Mouse (Mus musculus) stomach, postnatal 0 days (tissue): Measurements from ENCODE around the gene Pik3c2b. TPM values are rescaled to one million over a fixed set of nuclear protein-coding genes. Genes with fewer than 3 reads are reported as not detected.

Experiments
- ATAC-seq: fragments of 200-750 bp; cut with Nextera tagmentation; 2 replicates; pipeline ENCODE4 v1.8.0; 2017; ENCODE audit not compliant: low FRiP score, low TSS enrichment
- DNase-seq: peaks from one replicate; pipeline ENCODE4 v3.0.0-alpha.2; 2016; ENCODE audit warnings: low spot score
- H3K27ac ChIP-seq: fragments of 300-500 bp; sonication (generic); replicated peaks from 2 replicates; pipeline ENCODE4 v1.5.1; 2014; ENCODE audit warnings: mild to moderate bottlenecking, control low read depth
- H3K27me3 ChIP-seq: fragments of 300-500 bp; sonication (generic); 2 replicates; pipeline ENCODE4 v1.6.1; 2014; ENCODE audit warnings: low read length; ENCODE audit not compliant: control insufficient read depth, insufficient read depth
- H3K36me3 ChIP-seq: fragments of 300-500 bp; sonication (generic); 2 replicates; pipeline ENCODE4 v1.6.1; 2014; ENCODE audit warnings: low read length, mixed read lengths; ENCODE audit not compliant: control insufficient read depth, insufficient read depth
- H3K4me1 ChIP-seq: fragments of 300-500 bp; sonication (generic); replicated peaks from 2 replicates; pipeline ENCODE4 v1.6.1; 2014; ENCODE audit warnings: antibody characterized with exemption; ENCODE audit not compliant: control insufficient read depth, insufficient read depth
- H3K4me2 ChIP-seq: fragments of 300-500 bp; sonication (generic); replicated peaks from 2 replicates; pipeline ENCODE4 v1.6.1; 2014; ENCODE audit warnings: low read depth, mild to moderate bottlenecking, control low read depth, moderate library complexity
- H3K4me3 ChIP-seq: fragments of 300-500 bp; sonication (generic); 2 replicates; pipeline ENCODE4 v1.5.1; 2014; ENCODE audit warnings: low read depth, low read length, control low read depth
- H3K9ac ChIP-seq: fragments of 300-500 bp; sonication (generic); 2 replicates; pipeline ENCODE4 v1.6.1; 2014; ENCODE audit warnings: mild to moderate bottlenecking, low read length, control low read depth, mixed read lengths
- H3K9me3 ChIP-seq: fragments of 300-500 bp; sonication (generic); 2 replicates; pipeline ENCODE4 v1.6.1; 2016; ENCODE audit warnings: low read length; ENCODE audit not compliant: control insufficient read depth
- CTCF ChIP-seq: IDR thresholded peaks from 2 replicates; pipeline ENCODE4 v1.5.1; 2016; ENCODE audit warnings: antibody characterized with exemption, low read depth, mild to moderate bottlenecking, moderate library complexity
- EP300 ChIP-seq: optimal IDR thresholded peaks from 2 replicates; pipeline ENCODE3; 2016; ENCODE audit warnings: antibody characterized with exemption
- WGBS: fragments of 180-500 bp; shearing (Covaris S2); extraction: QIAGEN DNeasy Blood & Tissue Kit; methylation state at CpG from one replicate; pipeline ENCODE4 v1.1.7; 2014; 5-methylcytosine and 5-hydroxymethylcytosine counted together
- polyA plus RNA-seq: library from polyadenylated mRNA; unstranded; fragments of >200 nt; fragmentation: Nextera tagmentation; extraction: Ambion mirVana; gene quantifications from 2 replicates; pipeline ENCODE4 v1.2.1, GENCODE M21; 2015

Pik3c2b gene
- polyA plus RNA-seq, 1 experiment from 2014 or later, result 4.2 TPM

- H3K4me3 ChIP-seq, result peak overlapping the region; percentile 99
- peak overlapping the region; percentile 96 for H3K4me2 ChIP-seq
- peaks cover 11% of the 10 kb centered on the region; the same call in 1 of the 2 replicates for H3K36me3 ChIP-seq
- no peak for ATAC-seq
- H3K9ac ChIP-seq, result peak overlapping the region; percentile 99
- no peaks in the 10 kb centered on the region for H3K27me3 ChIP-seq
- DNase-seq, result peak; percentile 33
- TF ChIP-seq EP300, result no peak
- H3K9me3 ChIP-seq, result no peaks in the 10 kb centered on the region
- no peaks in the 10 kb centered on the region for H3K4me1 ChIP-seq
- WGBS, result 3% methylated on average over 4 of the region's 4 CpGs
- peak overlapping the region; percentile 70 for H3K27ac ChIP-seq
Observed at GRCm38 (mm10) chr1:133134071-133134470, 88.6 kb downstream of the Pik3c2b start.

GRCm38 (mm10) chr1:133134881-133135280 lies 89.4 kb downstream of the Pik3c2b start:
- H3K27me3 ChIP-seq, result no peaks in the 10 kb centered on the region
- no peaks in the 10 kb centered on the region for H3K9me3 ChIP-seq
- peaks cover 16% of the 10 kb centered on the region for H3K36me3 ChIP-seq
- H3K27ac ChIP-seq, result no peak overlapping the region
- H3K4me2 ChIP-seq, result peak overlapping the region; percentile 96
- 8% methylated on average over 4 of the region's 4 CpGs for WGBS
- H3K9ac ChIP-seq, result peak overlapping the region; percentile 54; the same call in 1 of the 2 replicates
- peak overlapping the region; percentile 99 for H3K4me3 ChIP-seq
- H3K4me1 ChIP-seq, result no peaks in the 10 kb centered on the region
- no peak for ATAC-seq
- DNase-seq, result no peak
- no peak for TF ChIP-seq EP300
- TF ChIP-seq CTCF, result no peak

GRCm38 (mm10) chr1:133135808-133136207 lies 90.3 kb downstream of the Pik3c2b start:
- Histone ChIP-seq H3K4me2 (peak overlapping the region; percentile 96), H3K36me3 (peaks cover 17% of the 10 kb centered on the region), H3K27ac (no peak overlapping the region), H3K4me1 (no peaks in the 10 kb centered on the region), H3K27me3 (no peaks in the 10 kb centered on the region), H3K4me3 (peak overlapping the region; percentile 18), H3K9ac (peak overlapping the region; percentile 41; the same call in 1 of the 2 replicates), H3K9me3 (no peaks in the 10 kb centered on the region)
- TF ChIP-seq EP300 (no peak), CTCF (no peak)
- WGBS, result 36% methylated on average over 5 of the region's 5 CpGs
- DNase-seq (no peak), ATAC-seq (no peak)

- 71% methylated on average over 1 of the region's 1 CpGs for WGBS
- no peak overlapping the region for H3K4me3 ChIP-seq
- H3K4me1 ChIP-seq, result no peaks in the 10 kb centered on the region
- TF ChIP-seq EP300, result no peak
- no peak for TF ChIP-seq CTCF
- ATAC-seq, result no peak
- no peaks in the 10 kb centered on the region for H3K27me3 ChIP-seq
- no peak overlapping the region for H3K4me2 ChIP-seq
- no peak overlapping the region for H3K9ac ChIP-seq
- no peak for DNase-seq
- peaks cover 19% of the 10 kb centered on the region for H3K36me3 ChIP-seq
- no peak overlapping the region for H3K27ac ChIP-seq
- no peaks in the 10 kb centered on the region for H3K9me3 ChIP-seq
Observed at GRCm38 (mm10) chr1:133138401-133138800, 92.9 kb downstream of the Pik3c2b start.

GRCm38 (mm10) chr1:133146014-133147009 lies 100.8 kb downstream of the Pik3c2b start:
- Histone ChIP-seq H3K27ac (peak overlapping the region; percentile 76), H3K4me1 (no peaks in the 10 kb centered on the region), H3K27me3 (no peaks in the 10 kb centered on the region), H3K9me3 (no peaks in the 10 kb centered on the region), H3K36me3 (no peaks in the 10 kb centered on the region), H3K4me3 (no peak overlapping the region), H3K9ac (no peak overlapping the region), H3K4me2 (0 out of 2 replicates have a peak overlapping the region, but pooled peaks have one; percentile 14)
- 46% methylated on average over 22 of the region's 22 CpGs for WGBS
- TF ChIP-seq EP300 (no peak), CTCF (peak; percentile 95)
- DNase-seq (peak; percentile 75), ATAC-seq (peak; percentile 92)

DNA sequence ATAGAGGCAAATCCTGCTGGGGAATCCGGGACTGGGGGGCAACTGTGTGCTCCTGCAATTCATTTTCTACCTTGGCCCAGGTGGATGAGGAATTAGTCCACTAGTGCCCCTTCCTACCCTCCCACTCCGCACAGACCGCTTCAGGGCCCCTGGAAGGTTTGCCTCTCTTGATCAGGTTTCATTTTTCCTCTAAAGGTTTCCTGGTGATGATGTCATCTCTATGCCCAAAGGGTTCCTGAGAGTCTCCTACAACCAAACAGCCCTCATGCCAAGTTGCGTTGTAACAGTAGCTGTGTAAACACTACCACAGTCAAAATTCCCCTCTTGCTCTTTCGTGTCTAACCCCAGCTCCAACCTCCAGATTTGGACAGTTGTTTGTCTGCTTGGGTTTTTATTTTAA lies 101.9 kb downstream of the Pik3c2b start:
- no peak overlapping the region for H3K9ac ChIP-seq
- H3K9me3 ChIP-seq, result no peaks in the 10 kb centered on the region
- peak; percentile 14; the same call in 1 of the 2 replicates for ATAC-seq
- no peak overlapping the region for H3K4me2 ChIP-seq
- no peaks in the 10 kb centered on the region for H3K36me3 ChIP-seq
- H3K27me3 ChIP-seq, result no peaks in the 10 kb centered on the region
- no peak for DNase-seq
- 67% methylated on average over 5 of the region's 5 CpGs for WGBS
- H3K27ac ChIP-seq, result no peak overlapping the region
- TF ChIP-seq CTCF (no peak), EP300 (no peak)
- H3K4me1 ChIP-seq, result no peaks in the 10 kb centered on the region
- H3K4me3 ChIP-seq, result no peak overlapping the region
